Mouse (Mus musculus): ENCODE results near the gene Pdia4.
"Not testable (repeated sequence)": the region's sequence is repeated elsewhere in the genome, so short reads cannot be mapped to it uniquely, and the experiment has no call there.

Gene Pdia4

DNA sequence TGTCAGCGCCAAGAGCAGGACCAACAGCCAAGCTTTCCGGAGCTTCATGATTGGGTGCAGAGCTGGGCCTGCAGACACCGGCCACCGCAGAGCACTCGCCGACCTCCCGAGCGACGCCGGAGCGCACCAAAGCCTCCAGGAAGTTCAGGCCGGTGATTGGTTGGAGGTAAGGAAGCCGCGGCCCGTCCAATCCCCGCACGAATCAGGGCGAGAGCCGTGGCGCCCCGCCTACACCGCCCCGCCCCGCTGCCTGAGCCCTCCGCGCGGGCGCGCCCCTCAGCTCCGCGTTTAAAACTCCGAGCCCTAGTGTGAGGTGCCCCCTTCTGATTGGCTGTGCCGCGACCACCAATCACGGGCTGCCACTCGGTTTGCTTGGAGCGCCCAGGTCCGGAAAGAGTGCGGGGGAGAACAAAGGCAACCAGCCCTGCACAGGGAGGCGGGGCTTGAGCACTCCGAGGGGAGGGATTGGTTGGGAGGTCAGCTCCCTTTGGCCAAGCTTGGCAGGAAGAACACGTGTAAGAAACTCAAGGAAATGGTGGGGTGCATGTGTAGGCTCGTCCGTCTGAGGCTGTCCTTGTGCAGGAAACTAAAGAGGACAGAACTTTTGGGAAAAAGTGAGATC lies at the start of gene Pdia4:
TSS of gene Pdia4 (minus strand) at position 174 of the 622 bp plus-strand sequence.
- peak; percentile 93 to 95 for DNase-seq (ENCODE audit: low read depth in 1 of 2, low spot score in 2 of 2)

DNA sequence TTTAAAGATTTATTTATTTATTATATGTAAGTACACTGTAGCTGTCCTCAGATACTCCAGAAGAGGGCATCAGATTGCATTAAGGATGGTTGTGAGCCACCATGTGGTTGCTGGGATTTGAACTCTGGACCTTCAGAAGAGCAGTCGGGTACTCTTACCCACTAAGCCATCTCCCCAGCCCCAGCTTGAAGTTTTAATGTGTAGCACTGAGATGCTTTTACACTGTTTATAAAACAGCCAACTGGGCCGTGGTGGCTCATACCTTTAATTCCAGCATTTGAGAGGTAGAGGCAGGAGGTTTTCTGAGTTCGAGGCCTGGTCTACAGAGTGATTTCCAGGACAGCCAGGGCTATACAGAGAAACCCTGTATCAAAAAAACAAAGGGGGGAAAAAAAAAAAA lies 44.5 kb upstream of the Pdia4 start:
- not testable (repeated sequence) for DNase-seq (ENCODE audit: low read depth in 1 of 2, low spot score in 2 of 2)

DNA sequence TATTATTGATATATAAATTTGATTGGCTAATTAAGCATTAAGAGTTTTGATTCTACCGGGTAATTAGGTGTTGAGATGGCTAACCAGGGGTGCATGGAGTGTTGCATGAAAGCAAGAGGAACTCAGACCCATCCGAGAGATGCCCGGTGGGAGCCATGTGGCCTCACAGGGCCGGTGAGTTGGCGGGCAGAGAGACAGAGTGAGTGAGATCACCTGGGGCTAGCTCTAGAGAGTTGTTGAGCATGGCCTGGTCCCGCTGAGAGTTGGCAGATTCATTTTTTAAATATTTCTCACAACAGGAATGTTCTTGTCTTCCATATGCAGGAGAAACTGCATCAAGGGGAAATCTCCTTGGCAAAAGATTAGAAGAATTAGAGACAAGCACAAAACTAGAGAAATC lies 44.0 kb upstream of the Pdia4 start:
- no peak for DNase-seq (ENCODE audit: low read depth in 1 of 2, low spot score in 2 of 2)

DNA sequence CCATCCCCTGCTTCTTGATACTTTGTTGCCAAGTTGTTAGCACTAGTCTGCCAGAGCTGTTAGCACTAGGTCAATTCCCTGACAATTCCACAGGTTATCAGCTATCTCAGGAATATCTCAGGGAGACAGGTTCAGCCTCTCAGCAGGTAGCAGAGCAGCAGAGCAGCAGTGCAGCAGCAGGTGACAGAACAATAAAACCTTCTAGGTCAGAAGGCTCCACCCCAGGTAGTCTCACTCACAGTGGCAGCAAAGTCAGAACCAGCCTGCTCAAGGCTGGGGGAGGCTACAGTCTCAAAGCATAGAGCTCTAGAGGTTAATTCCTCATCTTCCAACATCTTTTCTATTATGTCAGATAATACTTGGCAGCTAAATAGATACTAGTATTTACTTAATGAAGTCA lies 32.5 kb upstream of the Pdia4 start:
- no peak for DNase-seq (ENCODE audit: low read depth in 1 of 2, low spot score in 2 of 2)

DNA sequence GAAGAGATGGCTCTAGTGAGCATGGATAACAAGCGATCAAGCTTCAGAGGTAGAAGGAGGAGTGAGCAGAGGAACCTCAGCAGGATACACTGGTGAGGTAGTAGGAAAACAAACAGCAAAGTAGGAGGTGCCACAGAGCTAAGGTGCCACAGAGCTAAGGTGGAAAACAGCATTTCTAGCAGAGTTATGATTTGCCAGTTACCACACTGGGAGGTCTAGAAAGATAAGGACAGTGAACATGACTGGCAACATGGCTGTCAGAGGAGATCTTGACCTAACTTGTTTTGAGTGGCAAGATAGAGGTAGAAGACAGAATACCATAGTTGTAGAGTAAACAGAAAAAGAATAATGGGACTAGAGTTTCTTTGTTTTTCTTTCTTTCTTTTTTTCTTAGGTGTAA lies 29.1 kb upstream of the Pdia4 start:
- DNase-seq (ENCODE audit: low read depth in 1 of 2, low spot score in 2 of 2): no peak

DNA sequence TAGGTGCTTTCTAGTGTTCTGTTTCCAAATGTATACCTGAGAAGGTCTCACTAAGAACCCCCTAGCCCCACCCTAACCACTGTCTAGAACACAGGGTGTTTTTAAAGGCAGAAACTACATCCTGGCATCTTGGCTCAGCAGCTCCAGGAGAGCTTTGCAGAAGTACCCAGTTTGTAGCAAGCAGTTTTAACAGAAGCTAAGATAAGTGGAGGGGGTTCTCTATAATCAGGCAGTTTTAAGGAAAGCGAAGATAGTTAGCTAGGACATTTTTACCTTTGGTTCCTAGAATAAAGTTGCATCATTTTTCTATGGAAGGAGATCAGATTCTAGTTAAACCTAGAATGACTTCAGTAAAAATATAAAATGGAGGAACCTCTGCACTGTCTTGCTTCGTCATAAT lies 28.6 kb upstream of the Pdia4 start:
- DNase-seq (ENCODE audit: low read depth in 1 of 2, low spot score in 2 of 2): no peak

DNA sequence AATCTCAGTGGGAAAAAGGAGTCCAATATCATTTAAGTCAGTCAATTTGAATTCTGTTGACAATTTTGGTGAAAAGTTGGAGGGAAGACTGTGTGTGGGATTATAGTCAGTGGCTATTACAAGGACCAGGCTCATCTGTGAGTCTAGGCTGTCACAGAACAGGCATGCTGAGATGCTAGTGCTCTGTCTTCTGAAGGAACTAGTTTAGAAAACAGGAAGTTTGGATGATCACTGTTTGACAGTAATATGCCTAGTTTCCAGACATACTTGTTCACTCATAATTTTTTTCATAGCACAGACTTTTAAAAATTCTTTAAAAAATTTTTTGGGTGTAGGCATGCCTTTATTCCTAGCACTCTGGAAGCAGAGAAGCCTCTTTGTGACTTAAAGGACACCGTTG lies 27.8 kb upstream of the Pdia4 start:
- DNase-seq (ENCODE audit: low read depth in 1 of 2, low spot score in 2 of 2): no peak

DNA sequence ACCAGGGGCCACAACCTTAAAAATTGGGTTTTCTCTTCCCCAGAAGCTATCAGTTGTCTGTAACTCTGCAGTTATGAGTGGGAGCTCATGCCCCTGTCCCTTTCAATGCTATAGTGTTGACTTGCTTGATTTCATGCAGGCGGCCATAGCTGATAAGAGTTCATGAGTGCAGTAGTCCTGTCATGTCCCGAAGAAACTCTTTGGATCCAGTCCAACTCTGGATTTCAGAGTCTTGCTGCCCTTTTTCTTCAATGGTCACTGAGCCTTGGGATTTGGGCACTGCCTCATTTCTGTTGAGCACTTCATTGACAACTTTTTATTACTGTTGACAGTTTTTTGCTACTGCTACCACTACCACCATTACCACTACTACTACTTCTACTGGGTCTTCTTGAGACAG lies 24.4 kb upstream of the Pdia4 start:
- no peak for DNase-seq (ENCODE audit: low read depth in 1 of 2, low spot score in 2 of 2)

DNA sequence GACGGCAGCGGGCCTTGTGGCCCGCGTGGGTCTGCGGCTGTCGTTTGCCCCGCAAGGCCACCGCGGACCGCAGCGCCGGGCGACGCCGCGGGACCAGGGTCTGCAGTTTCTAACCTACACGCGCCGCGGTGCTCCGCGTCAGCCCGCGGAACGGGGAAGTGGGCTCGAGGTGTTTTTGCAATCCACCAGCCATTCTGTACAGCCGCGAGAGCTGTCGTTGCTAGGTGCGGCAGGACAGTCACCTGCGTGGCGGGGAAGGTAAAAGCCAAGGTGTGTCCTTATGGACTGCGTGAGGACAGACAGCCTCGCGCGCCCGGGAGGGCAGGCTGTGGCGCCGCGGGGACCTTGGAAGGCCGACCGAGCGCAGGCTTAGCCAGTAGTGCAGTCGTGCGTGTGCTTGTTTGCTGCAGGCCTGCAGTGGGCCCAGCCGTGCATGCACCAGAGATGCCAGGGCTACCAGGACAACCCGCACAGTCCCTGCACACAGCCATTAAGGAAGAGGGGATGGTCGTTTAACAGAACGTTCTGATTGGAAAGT lies 22.8 kb upstream of the Pdia4 start:
- no peak for DNase-seq (ENCODE audit: low read depth in 1 of 2, low spot score in 2 of 2)

DNA sequence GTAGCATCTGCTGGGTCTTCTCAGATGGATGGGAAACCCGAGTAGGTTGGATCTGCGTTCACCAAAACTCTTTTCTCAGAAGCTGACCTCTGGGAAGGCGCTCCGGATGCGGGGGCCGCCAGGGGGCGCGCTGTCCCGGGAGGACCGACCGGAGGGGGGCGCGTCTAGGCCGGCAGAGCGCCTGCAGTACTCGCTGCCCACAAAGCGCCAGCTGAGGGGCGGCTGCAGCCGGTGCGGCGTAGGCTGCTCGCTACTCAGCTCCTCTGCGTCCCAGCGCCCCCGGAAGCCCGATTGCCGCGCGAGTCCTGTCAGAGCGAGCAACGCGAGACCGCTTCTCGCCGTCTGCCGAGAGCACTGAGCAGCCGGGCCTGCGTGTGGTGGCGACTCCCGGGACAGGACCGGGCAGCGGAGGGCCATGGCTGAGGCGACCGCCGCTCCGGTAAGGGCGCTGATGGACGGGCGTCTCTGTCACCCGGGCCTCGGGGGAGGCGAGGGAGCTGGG lies 22.3 kb upstream of the Pdia4 start, which contains the start of gene Zfp398:
TSS of gene Zfp398 (plus strand) at position 180 of the 502 bp plus-strand sequence.
- DNase-seq (ENCODE audit: low read depth in 1 of 2, low spot score in 2 of 2): peak; percentile 88 to 94

DNA sequence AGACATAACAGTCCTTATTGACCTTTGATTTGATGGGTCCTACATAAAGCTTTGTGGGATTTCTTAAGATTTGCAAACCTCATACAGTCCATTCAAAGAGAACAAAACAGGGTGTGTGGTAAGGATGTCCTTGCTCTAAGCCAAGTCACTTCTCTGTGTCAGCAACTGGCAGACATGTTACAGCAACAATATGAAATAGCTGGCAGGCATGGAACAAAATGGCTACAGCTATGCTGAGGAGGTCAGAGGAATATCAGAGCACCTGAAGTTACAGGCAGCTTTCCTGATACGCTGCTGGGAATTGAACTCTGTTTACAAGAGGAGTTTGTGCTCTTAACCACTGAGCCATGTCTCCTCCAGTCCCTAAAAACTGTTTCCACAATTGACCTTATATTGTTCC lies 19.0 kb upstream of the Pdia4 start:
- no peak for DNase-seq (ENCODE audit: low read depth in 1 of 2, low spot score in 2 of 2)

DNA sequence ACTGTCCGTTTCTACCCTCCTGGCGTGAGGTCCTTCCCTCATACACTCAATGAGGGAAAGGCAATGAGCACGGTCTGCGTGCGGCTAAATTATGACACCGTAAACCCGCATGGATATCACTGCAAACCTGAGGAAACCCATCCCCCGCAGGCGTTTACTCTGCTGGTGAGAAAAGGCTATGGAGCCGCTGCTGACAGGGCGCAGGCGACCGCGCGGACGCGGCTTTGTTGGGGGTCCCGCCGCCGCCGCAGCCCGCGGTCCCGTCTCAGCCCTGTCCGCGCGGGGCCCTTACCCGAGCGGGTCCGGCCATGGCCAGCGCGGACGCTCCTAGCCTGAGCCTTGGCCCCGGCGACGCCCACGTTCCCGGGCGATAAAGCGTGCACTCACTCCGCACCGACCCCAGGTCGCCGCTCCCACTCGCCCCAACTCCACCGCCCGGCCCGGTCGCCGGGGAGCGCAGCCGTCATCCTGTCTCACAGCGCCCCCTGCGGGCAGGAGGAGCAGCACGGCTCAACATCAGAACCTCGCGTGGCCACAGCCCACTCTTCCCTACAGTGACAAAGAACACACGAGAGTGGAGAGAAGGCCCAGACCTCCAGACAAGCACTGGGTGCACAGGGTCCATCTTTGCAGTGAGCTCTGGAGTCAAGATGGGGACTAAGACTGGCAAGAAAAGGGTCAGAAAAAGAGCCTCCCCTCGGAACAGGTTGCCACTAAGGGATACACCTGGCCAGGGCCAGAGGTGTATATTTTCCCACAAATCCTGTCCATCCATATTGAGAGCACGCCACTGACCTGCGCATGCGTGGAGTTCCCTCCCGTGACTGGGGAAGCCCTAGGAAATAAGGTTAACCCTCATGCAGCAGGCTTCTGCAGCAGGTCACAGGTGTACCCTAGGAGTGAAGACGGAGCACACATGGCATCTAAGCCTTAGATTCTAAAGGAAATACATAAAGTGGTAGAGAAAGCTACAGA lies 17.2 kb upstream of the Pdia4 start, which contains the start of gene Zfp786:
TSS of gene Zfp786 (minus strand) at position 764 of the 975 bp plus-strand sequence.
- peak; percentile 66 to 81 for DNase-seq (ENCODE audit: low read depth in 1 of 2, low spot score in 2 of 2)

DNA sequence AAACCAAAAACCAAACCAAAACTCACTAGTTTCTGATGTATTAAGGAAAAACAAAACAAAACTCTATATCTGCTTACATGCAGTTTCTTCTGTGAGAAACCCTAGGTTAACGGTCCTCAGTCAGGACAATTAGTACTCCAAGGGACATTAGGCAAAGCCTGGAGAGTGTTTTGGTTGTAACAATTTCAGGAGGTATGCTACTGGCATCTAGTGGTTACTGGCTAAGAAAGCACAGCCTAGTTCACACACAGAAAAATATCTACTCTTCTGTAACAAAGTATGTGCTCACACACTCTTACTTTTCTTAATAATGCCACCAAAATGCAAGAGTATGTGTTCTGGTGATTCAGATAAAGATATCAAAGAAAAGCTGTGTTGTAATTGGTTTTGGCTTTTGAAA lies 15.7 kb upstream of the Pdia4 start:
- no peak for DNase-seq (ENCODE audit: low read depth in 1 of 2, low spot score in 2 of 2)

DNA sequence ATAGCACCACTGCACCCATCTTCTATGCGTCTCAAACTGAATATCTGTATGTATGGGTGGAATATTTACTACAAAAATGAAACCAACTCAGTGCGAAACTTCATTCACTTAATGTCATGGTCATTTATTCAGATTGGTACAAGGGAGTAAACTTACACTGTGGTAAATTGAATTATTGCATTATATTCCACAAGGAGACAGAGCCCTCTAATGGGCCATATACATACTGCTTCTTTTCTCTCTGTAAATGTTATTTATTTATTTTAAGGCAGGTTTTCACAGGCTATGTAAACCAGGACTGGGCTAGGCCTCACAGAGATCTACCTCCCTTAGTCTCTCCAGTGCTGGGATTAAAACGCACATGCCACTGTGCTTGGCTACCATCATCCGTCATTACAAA lies 14.2 kb upstream of the Pdia4 start:
- no peak for DNase-seq (ENCODE audit: low read depth in 1 of 2, low spot score in 2 of 2)

DNA sequence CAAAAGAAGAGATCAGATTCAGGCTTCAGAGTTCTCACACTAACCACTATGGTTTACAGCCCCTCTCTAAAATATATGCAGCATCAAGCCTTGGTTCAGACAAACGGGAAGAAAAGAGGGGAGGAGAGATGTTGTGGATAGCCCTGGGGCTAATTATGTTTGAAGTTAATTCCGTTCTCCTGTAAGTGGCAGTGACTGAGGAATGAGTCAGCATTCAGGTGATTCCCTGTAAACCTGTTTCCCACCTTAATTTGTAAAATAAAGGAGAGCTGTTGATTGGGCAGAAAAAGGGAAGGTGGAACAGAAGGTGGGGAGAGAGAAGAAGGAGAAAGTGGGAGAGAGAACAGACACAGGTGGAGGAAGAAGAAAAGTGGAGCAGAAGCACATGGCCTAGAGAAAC lies 11.0 kb upstream of the Pdia4 start:
- DNase-seq (ENCODE audit: low read depth in 1 of 2, low spot score in 2 of 2): no peak

DNA sequence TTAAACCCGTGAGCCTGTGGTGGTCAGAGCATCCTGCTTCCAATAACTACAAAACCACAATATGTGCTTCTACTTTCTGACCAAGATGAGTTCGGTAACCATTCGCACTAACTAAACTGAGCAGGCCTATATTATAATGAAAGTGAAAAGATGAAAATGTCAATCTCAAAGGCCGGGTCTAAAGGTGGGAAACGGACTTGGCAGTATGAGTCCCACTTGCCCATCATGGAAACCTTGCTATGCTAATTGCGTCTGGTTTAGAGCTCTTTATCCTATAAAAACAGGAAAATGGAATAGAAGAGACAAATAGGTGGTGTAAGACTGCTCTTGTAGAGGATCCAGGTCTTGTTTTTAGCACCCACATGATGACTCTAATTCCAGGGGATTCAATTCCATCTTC lies 8.5 kb upstream of the Pdia4 start:
- no peak for DNase-seq (ENCODE audit: low read depth in 1 of 2, low spot score in 2 of 2)

DNA sequence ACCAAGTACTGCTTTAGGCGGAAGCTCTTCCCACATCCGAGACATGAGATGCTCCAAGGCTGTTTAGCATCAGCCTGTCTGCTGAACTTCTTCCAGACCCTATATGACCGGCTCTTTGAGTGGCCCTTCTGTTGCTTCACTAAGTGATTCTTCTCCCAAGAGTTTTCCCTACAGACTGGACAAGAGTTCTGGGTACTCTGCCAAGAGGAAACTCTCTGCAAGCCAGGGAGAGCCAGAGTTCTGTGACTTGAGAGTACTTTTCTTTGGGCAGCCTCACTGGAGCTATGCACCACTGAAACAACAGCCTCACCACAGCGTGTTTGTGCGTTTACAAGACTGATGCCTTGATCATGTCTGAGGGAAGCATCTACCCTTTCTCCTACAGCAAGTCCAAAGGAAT lies 8.0 kb upstream of the Pdia4 start:
- no peak for DNase-seq (ENCODE audit: low read depth in 1 of 2, low spot score in 2 of 2)

DNA sequence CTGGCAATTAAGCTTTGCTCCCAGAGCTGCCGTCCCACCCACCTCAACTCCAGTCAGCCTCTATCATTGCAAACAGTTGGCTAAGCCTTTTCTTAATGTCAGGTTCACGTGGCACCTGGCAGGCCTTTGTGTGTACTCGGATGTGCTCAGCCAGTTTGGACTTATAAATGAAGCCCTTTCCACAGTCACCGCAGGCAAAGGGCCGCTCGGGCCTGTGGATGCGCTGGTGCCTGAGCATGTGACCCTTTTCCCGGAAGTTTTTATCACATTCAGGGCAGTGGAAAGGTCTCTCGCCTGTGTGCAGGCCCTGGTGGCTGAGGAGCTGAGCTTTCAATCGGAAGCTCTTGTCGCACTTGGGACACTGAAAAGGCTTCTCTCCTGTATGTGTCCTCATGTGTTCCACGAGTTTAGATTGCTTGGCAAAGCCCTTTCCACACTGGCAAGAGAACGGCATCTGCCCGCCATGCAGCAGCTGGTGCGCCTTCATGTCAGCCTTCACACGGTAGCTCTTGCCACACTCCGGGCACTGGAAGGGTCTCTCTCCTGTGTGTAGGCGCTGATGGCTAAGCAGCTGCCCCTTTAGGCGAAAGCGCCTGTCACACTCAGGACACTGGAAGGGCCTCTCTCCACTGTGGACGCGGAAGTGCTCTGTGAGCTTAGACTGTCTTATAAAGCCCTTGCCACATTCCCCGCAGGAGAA lies 6.5 kb upstream of the Pdia4 start:
- DNase-seq (ENCODE audit: low read depth in 1 of 2, low spot score in 2 of 2): no peak

DNA sequence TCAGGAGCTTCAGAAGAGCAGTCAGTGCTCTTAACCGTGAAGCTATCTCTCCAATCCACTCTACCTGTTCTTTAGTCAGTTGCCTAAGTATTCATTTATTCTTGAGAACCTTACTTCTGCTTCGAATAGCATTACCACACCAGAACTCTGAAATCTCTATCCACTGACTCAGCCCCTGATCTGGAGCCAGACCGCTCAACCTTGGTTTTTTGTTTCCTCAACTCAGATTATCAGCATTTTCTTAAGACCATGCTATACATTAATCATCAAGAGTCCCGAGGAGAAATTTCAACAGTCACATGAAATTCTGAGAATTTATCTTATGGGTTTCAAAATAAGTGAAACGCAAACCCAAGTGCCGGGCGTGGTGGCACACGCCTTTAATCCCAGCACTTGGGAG lies 5.5 kb upstream of the Pdia4 start:
- DNase-seq (ENCODE audit: low read depth in 1 of 2, low spot score in 2 of 2): no peak

DNA sequence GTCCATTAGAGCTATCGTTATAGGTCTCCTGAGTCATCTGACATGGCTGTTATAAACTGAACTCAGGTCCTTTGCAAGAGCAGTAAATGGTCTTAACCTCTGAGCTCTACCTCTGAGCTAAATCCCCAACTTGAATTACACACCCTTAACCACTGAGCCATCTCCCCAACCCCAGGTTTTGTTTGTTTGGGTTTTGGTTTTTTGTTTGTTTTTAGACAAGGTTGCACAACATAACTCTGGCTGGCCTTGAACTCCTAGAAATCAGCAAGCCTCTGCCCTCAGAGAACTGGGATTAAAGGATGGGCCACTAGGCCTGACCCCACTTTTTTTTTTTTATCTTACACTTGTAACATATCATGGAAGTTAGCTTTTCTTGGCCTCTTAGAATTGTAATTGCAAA lies 2.9 kb upstream of the Pdia4 start:
- no peak for DNase-seq (ENCODE audit: low read depth in 1 of 2, low spot score in 2 of 2)

DNA sequence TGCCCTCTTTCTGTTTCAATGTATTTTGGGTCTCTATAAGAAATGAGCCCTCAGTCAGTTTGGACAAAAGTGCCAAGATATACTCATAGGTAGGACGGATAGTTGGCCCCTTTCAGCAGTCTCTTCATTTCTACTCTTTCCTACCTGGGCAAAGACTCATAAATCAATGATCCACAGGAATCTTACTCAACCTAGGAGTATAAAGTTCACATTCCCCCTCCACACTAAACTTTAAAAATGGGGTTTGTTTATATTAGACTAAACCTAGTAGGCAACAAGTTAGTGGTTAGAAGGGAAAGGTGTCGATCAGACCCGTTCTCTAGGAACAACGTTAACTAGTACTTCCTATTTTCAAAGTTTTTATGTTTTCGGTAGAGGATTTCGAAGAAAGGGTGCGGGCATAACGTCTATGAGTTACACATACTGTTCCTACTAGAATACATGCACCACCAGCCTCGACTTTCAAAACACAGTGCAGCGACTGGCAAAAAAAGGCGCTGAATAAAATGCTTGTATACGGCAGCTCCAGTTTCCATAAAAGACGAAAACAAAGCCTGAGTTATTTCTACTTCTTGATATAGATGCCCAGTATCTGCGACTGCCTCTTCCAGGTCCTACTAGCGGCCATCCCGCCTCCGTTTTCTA lies 837 bp downstream of the Pdia4 start:
- DNase-seq (ENCODE audit: low read depth in 1 of 2, low spot score in 2 of 2): no peak
